Mouse (Mus musculus): Measurements from ENCODE around the gene Kremen2. TPM values are rescaled to one million over a fixed set of nuclear protein-coding genes. Genes with fewer than 3 reads are reported as not detected.
A peak's percentile ranks its signal among the peaks of the same experiment; 100 is the strongest.

Kremen2 gene
- polyA plus RNA-seq, 1 experiment from 2014 or later = 50.2 TPM

DNA sequence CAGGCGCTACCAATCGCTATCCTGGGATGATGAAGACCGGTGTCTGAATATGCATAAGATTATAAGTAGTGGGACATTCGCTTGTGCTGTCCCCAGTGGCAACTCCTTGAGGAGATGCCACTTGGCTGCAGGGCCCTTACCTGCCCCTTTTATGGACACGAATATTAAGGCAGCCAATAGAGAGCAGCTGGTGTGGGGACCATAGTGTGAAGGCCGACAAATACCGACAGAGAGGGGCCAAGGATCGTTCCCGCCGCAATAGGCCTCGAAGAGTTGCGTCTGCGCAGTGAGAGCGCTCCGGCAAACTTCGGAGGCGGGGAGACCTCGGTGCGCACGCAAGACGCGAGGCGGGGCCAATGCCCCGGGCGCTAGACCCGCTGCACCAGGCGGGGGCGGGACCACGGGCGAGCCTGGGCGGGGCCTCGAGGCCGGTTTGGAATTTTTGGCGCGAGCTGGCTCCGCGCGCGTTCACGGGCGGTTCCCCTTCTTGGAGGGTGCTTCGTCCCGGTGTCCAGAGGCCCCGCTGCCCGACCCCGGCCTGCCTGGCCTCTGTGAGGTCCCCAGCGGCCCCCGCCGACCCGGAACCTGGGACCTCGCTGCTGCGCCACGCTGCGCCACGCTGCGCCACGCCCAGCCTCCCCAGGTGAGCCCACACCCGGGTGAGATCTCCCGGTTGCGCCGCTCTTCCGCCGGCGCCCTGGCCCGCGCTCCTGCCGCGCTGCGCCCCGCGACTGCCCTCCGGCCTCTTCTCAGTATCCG lies 19.5 kb downstream of the Kremen2 start, which contains the start of gene Pkmyt1:
Gene Pkmyt1 (plus strand): TSS at position 338 of the 759 bp plus-strand sequence.
- peak within 1 kb of the TSS; percentile 89 for H3K4me3 ChIP-seq
- peaks cover 14% of the 10 kb centered on the region for H3K4me1 ChIP-seq
- H3K27me3 ChIP-seq = no peaks in the 10 kb centered on the region
- peak within 1 kb of the TSS; percentile 86 for H3K27ac ChIP-seq
- H3K4me2 ChIP-seq = peak within 1 kb of the TSS; percentile 87
- 1% methylated on average over 73 of the region's 73 CpGs for WGBS
- peak; percentile 90 for ATAC-seq (ENCODE audit: insufficient number of reproducible peaks, low FRiP score, low TSS enrichment, low read depth)
- no peaks in the 10 kb centered on the region for H3K36me3 ChIP-seq
- H3K9ac ChIP-seq = peak within 1 kb of the TSS; percentile 71
- no peaks in the 10 kb centered on the region for H3K9me3 ChIP-seq

DNA sequence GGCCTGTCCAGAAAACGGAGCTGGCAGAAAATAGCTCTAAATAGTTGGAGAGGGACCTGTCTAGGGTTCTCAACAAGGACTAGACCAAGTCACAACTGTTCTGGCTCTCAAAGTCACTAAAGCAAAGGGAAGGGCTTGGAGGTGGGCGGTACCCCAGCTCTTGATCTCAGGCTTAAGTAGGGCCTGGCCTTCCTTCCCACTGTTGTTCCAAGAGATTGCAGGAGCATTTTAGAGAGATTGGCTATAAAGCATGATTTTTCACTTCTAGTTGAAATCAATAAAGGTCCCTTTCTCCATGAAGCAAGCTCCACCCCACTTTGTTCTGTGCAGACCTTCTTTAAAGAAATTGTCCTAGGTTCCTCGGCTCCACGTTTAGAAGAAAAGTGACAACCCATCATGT lies 20.2 kb downstream of the Kremen2 start:
- no peak overlapping the region; the same call in 1 of the 2 replicates for H3K9ac ChIP-seq
- 56% methylated on average over 4 of the region's 4 CpGs for WGBS
- peaks cover 16% of the 10 kb centered on the region for H3K4me1 ChIP-seq
- 0 out of 2 replicates have a peak, but pooled peaks cover 2% of the 10 kb centered on the region for H3K27me3 ChIP-seq
- peak overlapping the region; percentile 89 for H3K4me3 ChIP-seq
- peak overlapping the region; percentile 87 for H3K4me2 ChIP-seq
- H3K9me3 ChIP-seq = no peaks in the 10 kb centered on the region
- no peaks in the 10 kb centered on the region for H3K36me3 ChIP-seq
- H3K27ac ChIP-seq = peak overlapping the region; percentile 79
- ATAC-seq (ENCODE audit: insufficient number of reproducible peaks, low FRiP score, low TSS enrichment, low read depth) = no peak

DNA sequence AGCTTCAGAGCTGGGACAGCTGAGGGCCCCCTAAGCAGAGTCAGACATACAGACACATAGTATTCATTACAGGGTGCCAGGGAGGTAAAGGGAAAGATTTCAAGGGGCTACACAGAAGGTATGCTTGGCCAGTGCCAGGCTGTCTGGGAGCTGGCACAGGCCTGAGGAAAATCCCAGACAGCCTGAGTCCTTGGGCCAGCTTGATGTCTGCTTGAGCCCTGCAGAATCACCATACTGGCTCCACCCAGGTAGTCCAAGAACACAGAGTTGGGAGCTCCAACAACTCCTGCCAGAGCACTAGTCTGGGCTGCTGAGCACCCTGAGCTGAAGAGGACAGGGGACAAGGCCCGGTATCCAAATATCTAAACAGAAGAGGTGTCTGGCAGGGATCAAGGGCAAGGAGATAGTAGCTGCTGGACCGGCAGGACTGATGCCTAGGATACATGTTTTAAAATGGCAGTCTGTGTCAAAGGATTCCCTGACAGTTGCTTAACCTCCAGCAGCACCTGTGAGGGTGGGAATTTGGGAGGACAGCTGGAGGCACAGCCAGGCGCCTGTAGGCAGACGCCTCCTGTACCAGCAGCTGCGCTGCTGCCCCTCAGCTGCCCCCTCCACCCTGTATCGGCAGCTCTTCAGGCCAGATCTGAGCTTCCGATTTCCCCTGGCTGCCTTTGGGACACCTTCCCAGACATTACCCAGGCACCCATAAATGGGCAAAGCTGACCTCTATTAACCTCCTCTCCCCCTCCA lies 23.1 kb downstream of the Kremen2 start, which contains the start of gene 1520401A03Rik:
Gene 1520401A03Rik (minus strand): TSS at position 408 of the 750 bp plus-strand sequence.
- H3K36me3 ChIP-seq = no peaks in the 10 kb centered on the region
- H3K4me1 ChIP-seq = peaks cover 16% of the 10 kb centered on the region
- WGBS = 59% methylated on average over 7 of the region's 7 CpGs
- no peak within 1 kb of the TSS for H3K4me2 ChIP-seq
- no peaks in the 10 kb centered on the region for H3K9me3 ChIP-seq
- H3K27me3 ChIP-seq = 0 out of 2 replicates have a peak, but pooled peaks cover 2% of the 10 kb centered on the region
- peak within 1 kb of the TSS; percentile 24; the same call in 1 of the 2 replicates for H3K27ac ChIP-seq
- no peak within 1 kb of the TSS for H3K9ac ChIP-seq
- ATAC-seq (ENCODE audit: insufficient number of reproducible peaks, low FRiP score, low TSS enrichment, low read depth) = no peak
- H3K4me3 ChIP-seq = no peak within 1 kb of the TSS

DNA sequence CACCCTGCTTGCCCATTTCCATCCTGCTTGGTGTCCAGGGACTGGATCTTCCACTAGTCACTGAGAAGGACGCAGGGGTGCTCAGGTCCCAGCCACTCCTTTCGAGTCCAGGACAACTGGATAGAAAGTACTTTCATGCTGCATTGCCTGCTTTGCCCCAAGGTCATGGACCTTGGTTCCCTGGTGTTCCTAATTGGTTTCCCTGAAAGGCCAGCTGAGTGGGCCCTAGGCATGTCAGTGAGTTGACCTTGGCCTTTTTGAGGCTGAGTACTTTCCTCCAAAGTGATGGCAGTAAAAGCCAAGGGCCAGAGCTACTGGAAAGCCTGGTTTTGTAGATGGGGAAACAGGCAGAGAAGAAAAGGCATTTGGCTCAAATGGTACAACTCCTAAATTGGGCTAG lies 23.7 kb downstream of the Kremen2 start:
- Histone ChIP-seq H3K36me3 (no peaks in the 10 kb centered on the region), H3K27me3 (0 out of 2 replicates have a peak, but pooled peaks cover 2% of the 10 kb centered on the region), H3K4me2 (no peak overlapping the region), H3K4me3 (no peak overlapping the region), H3K9ac (no peak overlapping the region), H3K27ac (peak overlapping the region; percentile 24; the same call in 1 of the 2 replicates), H3K4me1 (peaks cover 12% of the 10 kb centered on the region), H3K9me3 (no peaks in the 10 kb centered on the region)
- ATAC-seq (ENCODE audit: insufficient number of reproducible peaks, low FRiP score, low TSS enrichment, low read depth) = no peak
- WGBS = 85% methylated on average over 2 of the region's 2 CpGs

DNA sequence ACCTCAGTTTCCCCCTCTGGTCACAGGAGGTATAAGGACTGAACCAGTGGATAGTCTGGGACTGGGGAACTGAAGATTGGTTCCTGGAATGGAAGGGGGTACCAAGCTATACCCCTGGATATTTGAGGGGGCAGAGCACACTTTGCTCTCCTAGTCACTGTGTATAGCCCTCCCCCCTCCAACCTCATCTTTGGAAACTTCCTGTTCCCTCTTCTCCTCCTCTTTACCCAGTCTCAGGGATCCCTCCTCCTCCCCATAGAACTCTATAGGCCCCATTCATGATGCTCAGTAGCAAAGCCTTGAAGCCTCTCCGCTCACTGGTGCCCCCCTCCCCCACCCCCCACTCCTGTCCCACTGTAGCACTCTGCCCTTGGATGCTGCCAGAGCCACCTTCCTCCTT lies 26.2 kb downstream of the Kremen2 start:
- H3K4me2 ChIP-seq = no peak overlapping the region
- WGBS = 20% methylated on average over 1 of the region's 1 CpGs
- ATAC-seq (ENCODE audit: insufficient number of reproducible peaks, low FRiP score, low TSS enrichment, low read depth) = no peak
- no peak overlapping the region for H3K27ac ChIP-seq
- no peaks in the 10 kb centered on the region for H3K36me3 ChIP-seq
- no peak overlapping the region for H3K9ac ChIP-seq
- H3K9me3 ChIP-seq = no peaks in the 10 kb centered on the region
- 0 out of 2 replicates have a peak, but pooled peaks cover 3% of the 10 kb centered on the region for H3K4me1 ChIP-seq
- 0 out of 2 replicates have a peak, but pooled peaks cover 2% of the 10 kb centered on the region for H3K27me3 ChIP-seq
- H3K4me3 ChIP-seq = no peak overlapping the region

DNA sequence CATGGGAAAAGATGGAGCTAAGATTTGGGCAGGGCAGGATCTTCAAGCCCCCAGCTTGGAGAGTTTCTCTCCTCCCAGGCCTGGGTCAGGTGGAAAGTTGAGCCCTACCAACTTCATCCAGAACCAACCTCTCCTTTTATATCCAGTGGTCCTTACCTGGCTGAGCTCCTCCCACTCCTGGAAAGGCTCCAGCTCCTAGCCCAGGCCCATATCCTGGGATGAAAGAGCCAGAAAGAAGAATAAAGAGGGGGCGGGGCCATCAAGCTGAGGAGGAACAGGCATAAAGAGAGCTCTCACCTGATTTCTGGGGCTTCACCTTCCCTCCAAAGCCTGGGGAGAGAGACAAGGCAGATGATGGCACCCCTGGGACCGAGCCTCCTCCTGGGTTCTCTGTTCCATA lies 28.6 kb downstream of the Kremen2 start:
- Histone ChIP-seq H3K4me3 (no peak overlapping the region), H3K4me1 (0 out of 2 replicates have a peak, but pooled peaks cover 3% of the 10 kb centered on the region), H3K4me2 (no peak overlapping the region), H3K27ac (no peak overlapping the region), H3K9ac (no peak overlapping the region), H3K27me3 (0 out of 2 replicates have a peak, but pooled peaks cover 2% of the 10 kb centered on the region), H3K36me3 (no peaks in the 10 kb centered on the region), H3K9me3 (no peaks in the 10 kb centered on the region)
- no peak for ATAC-seq (ENCODE audit: insufficient number of reproducible peaks, low FRiP score, low TSS enrichment, low read depth)
- 59% methylated on average over 2 of the region's 2 CpGs for WGBS

DNA sequence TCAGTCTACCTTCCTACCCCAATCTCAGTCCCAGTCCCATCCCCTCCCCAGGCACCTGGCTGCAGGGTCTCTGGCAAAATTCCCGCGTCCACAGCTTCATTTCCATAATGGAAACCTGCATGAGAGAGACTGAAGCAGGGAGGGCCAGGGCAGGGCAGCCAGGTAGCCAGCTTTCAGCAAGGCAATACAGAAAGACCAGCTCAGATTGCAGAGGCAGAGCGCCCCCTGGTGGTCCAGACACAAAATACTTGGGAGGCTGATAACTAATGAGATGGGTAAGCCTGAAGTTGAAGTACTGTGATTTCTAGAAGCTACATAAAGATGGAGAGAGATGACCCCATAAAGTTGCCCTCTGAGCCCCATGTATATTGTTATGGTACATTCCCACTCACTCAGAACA lies 39.4 kb downstream of the Kremen2 start:
- ATAC-seq (ENCODE audit: insufficient number of reproducible peaks, low FRiP score, low TSS enrichment, low read depth) = no peak
- H3K27me3 ChIP-seq = peaks cover 10% of the 10 kb centered on the region; the same call in 1 of the 2 replicates
- H3K4me1 ChIP-seq = peaks cover 8% of the 10 kb centered on the region
- no peak overlapping the region for H3K27ac ChIP-seq
- H3K4me2 ChIP-seq = no peak overlapping the region
- H3K36me3 ChIP-seq = no peaks in the 10 kb centered on the region
- 6% methylated on average over 3 of the region's 3 CpGs for WGBS
- no peak overlapping the region for H3K9ac ChIP-seq
- no peaks in the 10 kb centered on the region for H3K9me3 ChIP-seq
- H3K4me3 ChIP-seq = no peak overlapping the region

DNA sequence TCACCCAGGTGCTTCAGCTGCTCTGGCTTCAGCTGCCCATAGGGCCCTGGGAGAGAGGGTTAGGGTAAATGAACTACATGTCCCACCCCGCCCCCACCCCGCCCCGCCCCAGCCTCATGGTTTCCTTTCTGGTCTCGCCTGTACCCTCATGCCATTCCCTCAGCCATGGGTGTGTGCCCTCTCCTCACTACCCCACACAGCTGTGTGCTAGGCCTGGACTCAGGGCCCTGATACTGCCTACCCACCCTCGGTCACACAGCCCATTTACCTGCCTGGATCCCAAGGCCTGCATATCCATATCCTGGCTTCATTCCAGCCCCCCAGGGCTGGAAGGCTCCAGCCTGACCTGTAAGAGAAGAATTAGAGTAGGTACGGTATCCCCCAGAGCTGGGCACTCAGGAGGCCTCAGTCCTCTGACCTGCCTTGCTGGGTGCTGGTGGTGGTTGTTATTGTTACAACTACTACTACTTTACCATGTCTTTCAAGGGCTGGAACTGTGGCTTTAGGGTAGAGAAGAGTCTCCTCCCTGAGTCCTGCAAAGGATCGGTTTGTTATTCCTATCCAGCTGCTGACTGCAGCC lies 40.0 kb downstream of the Kremen2 start:
- no peaks in the 10 kb centered on the region for H3K36me3 ChIP-seq
- H3K4me2 ChIP-seq = no peak overlapping the region
- no peaks in the 10 kb centered on the region for H3K9me3 ChIP-seq
- no peak overlapping the region for H3K4me3 ChIP-seq
- H3K9ac ChIP-seq = no peak overlapping the region
- no peak overlapping the region for H3K27ac ChIP-seq
- peaks cover 8% of the 10 kb centered on the region for H3K4me1 ChIP-seq
- 72% methylated on average over 7 of the region's 7 CpGs for WGBS
- ATAC-seq (ENCODE audit: insufficient number of reproducible peaks, low FRiP score, low TSS enrichment, low read depth) = 0 out of 2 replicates have a peak, but pooled peaks have one; percentile 31
- peaks cover 16% of the 10 kb centered on the region for H3K27me3 ChIP-seq

DNA sequence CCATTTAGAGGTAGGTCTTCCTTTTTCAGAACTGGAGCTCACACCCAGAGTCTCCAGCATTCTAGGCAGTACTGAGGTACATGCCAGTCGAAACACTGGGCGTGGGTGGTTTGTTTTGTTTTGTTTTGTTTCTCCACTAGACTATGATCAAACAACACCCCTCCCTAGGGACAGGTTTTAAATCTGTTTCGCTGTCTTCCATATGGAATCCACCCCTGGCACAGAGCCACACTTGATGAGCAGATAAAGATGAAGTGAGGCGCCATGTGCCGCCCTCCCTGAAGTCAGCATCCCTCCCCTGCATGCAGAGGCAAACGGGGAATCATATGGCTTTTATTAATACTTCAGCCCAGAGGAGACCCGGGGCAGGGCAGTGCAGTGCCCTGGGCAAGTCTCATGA lies 40.9 kb downstream of the Kremen2 start:
- Histone ChIP-seq H3K4me2 (no peak overlapping the region), H3K9ac (no peak overlapping the region), H3K4me3 (no peak overlapping the region), H3K9me3 (no peaks in the 10 kb centered on the region), H3K27me3 (peaks cover 24% of the 10 kb centered on the region), H3K4me1 (peaks cover 15% of the 10 kb centered on the region), H3K36me3 (no peaks in the 10 kb centered on the region), H3K27ac (no peak overlapping the region; the same call in 1 of the 2 replicates)
- ATAC-seq (ENCODE audit: insufficient number of reproducible peaks, low FRiP score, low TSS enrichment, low read depth) = no peak
- 22% methylated on average over 7 of the region's 7 CpGs for WGBS

DNA sequence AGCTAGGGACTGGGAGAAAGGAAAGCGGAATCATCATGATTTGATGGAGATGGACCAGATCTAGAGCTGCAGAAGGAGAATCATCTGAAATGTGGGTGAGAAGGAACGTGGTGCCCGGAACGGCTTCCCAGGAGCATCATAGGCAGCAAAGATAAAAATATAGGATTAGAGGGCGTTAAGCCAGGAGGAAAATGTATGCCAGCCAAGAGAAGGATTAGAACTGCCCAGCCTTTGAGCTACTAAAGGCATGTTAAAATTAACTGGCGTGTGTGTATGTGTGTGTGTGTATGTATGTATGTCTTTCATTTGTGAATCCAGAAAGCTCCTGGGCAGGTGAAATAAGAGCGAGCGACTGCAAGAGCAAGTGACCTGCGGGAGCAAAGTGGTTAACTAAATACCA lies 42.3 kb downstream of the Kremen2 start:
- 86% methylated on average over 9 of the region's 9 CpGs for WGBS
- Histone ChIP-seq H3K4me3 (no peak overlapping the region), H3K9me3 (no peaks in the 10 kb centered on the region), H3K4me1 (peaks cover 21% of the 10 kb centered on the region), H3K36me3 (no peaks in the 10 kb centered on the region), H3K27me3 (peaks cover 38% of the 10 kb centered on the region), H3K27ac (no peak overlapping the region), H3K4me2 (no peak overlapping the region), H3K9ac (no peak overlapping the region)
- ATAC-seq (ENCODE audit: insufficient number of reproducible peaks, low FRiP score, low TSS enrichment, low read depth) = no peak

DNA sequence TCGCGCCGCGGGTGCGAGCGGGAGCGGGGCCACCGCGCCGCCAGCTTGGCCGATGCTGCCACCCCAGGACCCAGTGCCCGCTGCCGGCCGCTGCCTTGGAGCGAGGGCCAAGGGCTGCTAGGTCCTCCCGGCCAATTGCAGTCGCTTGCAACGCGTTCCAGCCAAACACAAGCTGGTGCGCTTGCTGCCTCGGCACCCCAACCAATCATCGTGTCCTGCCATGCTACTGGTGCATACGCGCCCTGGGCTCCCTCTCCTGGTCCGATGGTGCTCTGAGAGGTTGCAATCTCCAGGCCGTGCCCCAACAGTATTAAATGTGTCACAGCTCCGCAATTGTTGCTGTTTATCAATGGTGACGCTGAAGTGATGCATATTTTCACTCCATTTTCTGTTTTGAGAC lies 45.6 kb downstream of the Kremen2 start:
- Histone ChIP-seq H3K4me1 (peaks cover 16% of the 10 kb centered on the region), H3K4me3 (peak overlapping the region; percentile 60), H3K27me3 (peaks cover 41% of the 10 kb centered on the region), H3K36me3 (no peaks in the 10 kb centered on the region), H3K9ac (peak overlapping the region; percentile 33; the same call in 1 of the 2 replicates), H3K9me3 (no peaks in the 10 kb centered on the region), H3K27ac (no peak overlapping the region), H3K4me2 (peak overlapping the region; percentile 100)
- peak; percentile 85 for ATAC-seq (ENCODE audit: insufficient number of reproducible peaks, low FRiP score, low TSS enrichment, low read depth)
- under 1% methylated on average over 25 of the region's 28 CpGs for WGBS

Measured in limb, embryonic 15.5 days (tissue).